Mouse (Mus musculus): ENCODE measurements around the gene 4921536K21Rik. TPM values are rescaled to one million over a fixed set of nuclear protein-coding genes. Genes with fewer than 3 reads are reported as not detected.

The 4921536K21Rik gene
- polyA plus RNA-seq, 1 experiment from 2014 or later = not detected

DNA sequence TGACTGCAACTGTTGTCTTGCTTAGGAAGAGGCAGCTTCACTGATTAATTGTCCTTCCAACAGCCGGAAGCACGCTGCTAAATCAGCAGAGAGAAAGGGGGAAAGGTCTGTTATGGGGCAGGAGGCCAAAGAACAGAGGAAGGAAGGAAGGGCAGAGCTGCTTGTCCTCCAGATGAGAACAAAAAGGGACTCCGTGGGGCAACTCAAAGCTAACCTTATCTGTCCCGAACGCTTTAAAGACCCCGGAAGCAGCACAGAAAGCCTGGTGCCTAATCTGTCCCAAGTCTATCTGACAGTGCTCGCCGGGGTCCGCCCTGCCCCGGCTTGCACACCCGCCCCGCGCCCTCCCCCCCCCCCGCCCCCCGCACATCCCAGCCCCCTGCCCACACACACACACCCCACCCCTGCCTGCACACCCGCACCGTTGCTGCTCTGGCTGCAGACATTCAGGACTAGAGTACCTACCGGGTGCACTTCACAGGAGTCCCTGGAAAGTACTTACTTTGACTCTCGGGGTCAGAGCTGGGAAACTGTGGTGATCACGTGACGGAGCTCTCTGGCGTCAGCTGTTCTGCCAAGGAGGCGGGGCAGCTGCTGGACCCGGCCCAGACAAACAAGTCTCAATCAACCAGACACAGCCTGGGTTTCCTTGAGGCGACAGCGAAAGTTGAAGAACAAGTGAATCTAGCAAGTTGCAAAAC, 36.8 kb upstream of the 4921536K21Rik start, which contains the start of gene Tcn2:
Tcn2 (minus strand) TSS at position 649 of the 701 bp plus-strand sequence.
- WGBS = under 1% methylated on average over 26 of the region's 26 CpGs
- ATAC-seq (ENCODE audit: insufficient read depth) (peak; percentile 86), DNase-seq (peak; percentile 91)
- H3K4me1 ChIP-seq (ENCODE audit: insufficient read depth) = no peaks in the 10 kb centered on the region
- peak within 1 kb of the TSS; percentile 72 for H3K4me2 ChIP-seq
- H3K27me3 ChIP-seq (ENCODE audit: insufficient read depth, low read length) = no peaks in the 10 kb centered on the region
- peak within 1 kb of the TSS; percentile 47 for H3K4me3 ChIP-seq (ENCODE audit: low read depth, low read length)
- no peaks in the 10 kb centered on the region; the same call in 1 of the 2 replicates for H3K36me3 ChIP-seq (ENCODE audit: insufficient read depth)
- H3K9me3 ChIP-seq (ENCODE audit: low read depth, low read length) = no peaks in the 10 kb centered on the region
- no peak for TF ChIP-seq CTCF (IDR thresholded peaks at IDR 0.05; ENCODE audit: low read depth)
- H3K27ac ChIP-seq (ENCODE audit: low read depth) = no peak within 1 kb of the TSS; the same call in 1 of the 2 replicates
- peak within 1 kb of the TSS; percentile 53 for H3K9ac ChIP-seq

DNA sequence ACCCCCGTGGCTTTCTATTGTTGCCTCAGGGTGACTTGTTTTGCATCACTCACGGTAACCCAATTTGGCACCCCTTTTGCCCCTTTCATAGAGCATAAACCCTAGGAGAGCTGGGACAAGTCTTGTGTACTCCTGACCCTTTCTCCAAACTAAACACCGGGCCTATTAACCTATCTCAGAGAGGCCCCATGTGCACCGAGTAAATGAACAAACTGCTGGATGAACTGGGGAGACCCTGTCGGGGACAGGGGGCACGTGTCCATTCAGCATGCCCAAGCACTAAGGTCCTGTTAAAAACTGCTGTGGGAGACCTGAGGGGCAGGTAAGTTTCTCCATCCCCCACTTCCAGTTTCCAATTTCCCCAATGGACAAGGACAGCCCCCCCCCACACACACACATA, 36.0 kb upstream of the 4921536K21Rik start:
- peak overlapping the region; percentile 72 for H3K4me2 ChIP-seq
- H3K4me3 ChIP-seq (ENCODE audit: low read depth, low read length) = peak overlapping the region; percentile 47
- no peaks in the 10 kb centered on the region for H3K4me1 ChIP-seq (ENCODE audit: insufficient read depth)
- DNase-seq (no peak), ATAC-seq (ENCODE audit: insufficient read depth) (no peak)
- H3K36me3 ChIP-seq (ENCODE audit: insufficient read depth) = no peaks in the 10 kb centered on the region; the same call in 1 of the 2 replicates
- 28% methylated on average over 6 of the region's 6 CpGs for WGBS
- H3K9ac ChIP-seq = no peak overlapping the region; the same call in 1 of the 2 replicates
- no peak for TF ChIP-seq CTCF (IDR thresholded peaks at IDR 0.05; ENCODE audit: low read depth)
- H3K27ac ChIP-seq (ENCODE audit: low read depth) = no peak overlapping the region
- H3K27me3 ChIP-seq (ENCODE audit: insufficient read depth, low read length) = no peaks in the 10 kb centered on the region
- no peaks in the 10 kb centered on the region for H3K9me3 ChIP-seq (ENCODE audit: low read depth, low read length)

DNA sequence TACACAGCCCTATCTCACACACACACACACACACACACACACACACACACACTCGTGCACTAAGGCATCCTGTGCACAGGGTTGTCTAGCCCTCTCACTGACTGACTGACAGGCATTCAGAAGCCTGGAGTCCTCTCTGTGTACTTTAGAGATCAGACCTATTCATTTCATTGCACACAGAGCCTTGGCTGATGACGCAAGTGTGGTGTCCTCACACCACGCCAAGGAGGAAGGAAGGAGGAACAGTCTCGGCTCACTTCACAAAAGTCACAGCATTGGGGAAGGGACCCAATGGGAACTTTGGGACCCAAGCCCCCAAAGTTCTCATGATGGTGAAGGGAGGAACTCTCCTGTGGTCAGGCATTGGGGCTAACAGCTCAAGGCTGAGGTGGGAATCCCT, 35.1 kb upstream of the 4921536K21Rik start:
- H3K36me3 ChIP-seq (ENCODE audit: insufficient read depth) = no peaks in the 10 kb centered on the region; the same call in 1 of the 2 replicates
- no peak overlapping the region for H3K4me2 ChIP-seq
- no peaks in the 10 kb centered on the region for H3K4me1 ChIP-seq (ENCODE audit: insufficient read depth)
- 58% methylated on average over 4 of the region's 4 CpGs for WGBS
- no peaks in the 10 kb centered on the region for H3K9me3 ChIP-seq (ENCODE audit: low read depth, low read length)
- ATAC-seq (ENCODE audit: insufficient read depth) (no peak), DNase-seq (no peak)
- no peaks in the 10 kb centered on the region for H3K27me3 ChIP-seq (ENCODE audit: insufficient read depth, low read length)
- no peak overlapping the region for H3K4me3 ChIP-seq (ENCODE audit: low read depth, low read length)
- H3K27ac ChIP-seq (ENCODE audit: low read depth) = no peak overlapping the region
- no peak overlapping the region for H3K9ac ChIP-seq
- TF ChIP-seq CTCF (IDR thresholded peaks at IDR 0.05; ENCODE audit: low read depth) = no peak

DNA sequence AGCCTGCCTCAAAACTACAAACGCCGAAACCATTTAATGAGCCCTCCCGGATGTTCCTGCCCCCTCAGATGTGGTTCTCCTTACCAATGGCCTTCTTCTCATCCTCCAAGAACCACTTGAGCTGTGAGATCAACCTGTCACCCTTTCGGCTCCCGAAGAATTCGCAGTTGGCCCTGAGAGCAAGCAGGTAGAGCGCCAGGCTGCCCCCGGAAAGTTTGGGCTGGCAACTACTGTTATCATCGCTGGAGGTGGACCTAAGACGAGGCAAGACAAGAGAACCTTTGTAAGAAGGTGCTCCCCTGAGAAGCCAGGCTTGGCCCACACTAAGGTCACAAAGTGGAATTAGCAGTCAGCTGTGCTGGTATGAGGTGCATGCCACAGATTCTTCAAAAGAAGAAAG, 31.0 kb upstream of the 4921536K21Rik start:
- Histone ChIP-seq H3K4me2 (no peak overlapping the region), H3K4me3 (ENCODE audit: low read depth, low read length) (no peak overlapping the region), H3K27ac (ENCODE audit: low read depth) (no peak overlapping the region), H3K4me1 (ENCODE audit: insufficient read depth) (no peaks in the 10 kb centered on the region), H3K27me3 (ENCODE audit: insufficient read depth, low read length) (no peaks in the 10 kb centered on the region), H3K36me3 (ENCODE audit: insufficient read depth) (peaks cover 8% of the 10 kb centered on the region; the same call in 1 of the 2 replicates), H3K9ac (no peak overlapping the region), H3K9me3 (ENCODE audit: low read depth, low read length) (no peaks in the 10 kb centered on the region)
- no peak for TF ChIP-seq CTCF (IDR thresholded peaks at IDR 0.05; ENCODE audit: low read depth)
- no peak for DNase-seq
- no peak for ATAC-seq (ENCODE audit: insufficient read depth)
- WGBS = 86% methylated on average over 10 of the region's 10 CpGs

DNA sequence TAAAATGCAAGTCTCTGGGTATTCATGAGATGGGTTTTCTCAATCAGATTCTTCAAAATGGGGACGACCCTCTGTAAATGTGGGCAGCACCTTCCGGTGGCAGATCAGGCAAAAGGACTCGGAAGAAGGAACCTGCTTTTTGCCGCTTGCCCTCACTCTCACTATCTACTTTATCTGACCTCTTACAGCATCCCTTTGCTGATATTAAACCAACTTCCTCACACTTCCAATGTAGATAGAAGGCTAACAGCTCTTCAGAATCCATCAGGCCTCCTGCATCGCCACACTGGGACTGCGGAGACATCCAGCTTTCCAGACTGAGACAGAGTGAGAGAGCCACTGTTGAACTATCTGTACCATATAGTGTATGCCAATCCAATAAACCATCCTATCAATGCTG, 27.8 kb upstream of the 4921536K21Rik start:
- no peaks in the 10 kb centered on the region for H3K4me1 ChIP-seq (ENCODE audit: insufficient read depth)
- no peak for ATAC-seq (ENCODE audit: insufficient read depth)
- TF ChIP-seq CTCF (IDR thresholded peaks at IDR 0.05; ENCODE audit: low read depth) = no peak

DNA sequence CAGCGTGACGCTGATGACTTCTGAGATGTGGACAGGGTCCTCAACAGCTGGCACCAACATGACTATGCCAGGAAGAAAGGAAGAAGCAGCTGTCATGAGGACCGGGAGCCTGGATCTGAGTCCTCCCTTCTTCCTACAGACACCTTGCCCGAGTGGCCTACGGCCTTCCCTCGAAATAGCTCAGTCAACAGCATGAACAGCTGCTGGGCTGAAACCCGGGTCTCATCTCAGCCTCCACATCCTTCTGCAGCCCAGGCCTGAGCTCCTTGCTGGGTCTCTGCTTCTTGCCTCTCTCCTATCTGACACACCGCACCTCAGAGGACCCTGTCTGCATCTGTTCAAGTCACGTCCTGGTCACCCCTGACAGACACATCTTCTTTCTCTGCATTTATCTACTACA, 27.2 kb upstream of the 4921536K21Rik start:
- 89% methylated on average over 9 of the region's 9 CpGs for WGBS

More for the DNA sequence above, 27.8 kb upstream of the 4921536K21Rik start:
- no peak overlapping the region for H3K4me2 ChIP-seq
- no peak overlapping the region for H3K27ac ChIP-seq (ENCODE audit: low read depth)
- H3K9me3 ChIP-seq (ENCODE audit: low read depth, low read length) = no peaks in the 10 kb centered on the region
- WGBS = 89% methylated on average over 6 of the region's 6 CpGs
- H3K4me3 ChIP-seq (ENCODE audit: low read depth, low read length) = no peak overlapping the region
- no peak overlapping the region for H3K9ac ChIP-seq
- H3K36me3 ChIP-seq (ENCODE audit: insufficient read depth) = peaks cover 8% of the 10 kb centered on the region; the same call in 1 of the 2 replicates
- H3K27me3 ChIP-seq (ENCODE audit: insufficient read depth, low read length) = no peaks in the 10 kb centered on the region
- no peak for DNase-seq

DNA sequence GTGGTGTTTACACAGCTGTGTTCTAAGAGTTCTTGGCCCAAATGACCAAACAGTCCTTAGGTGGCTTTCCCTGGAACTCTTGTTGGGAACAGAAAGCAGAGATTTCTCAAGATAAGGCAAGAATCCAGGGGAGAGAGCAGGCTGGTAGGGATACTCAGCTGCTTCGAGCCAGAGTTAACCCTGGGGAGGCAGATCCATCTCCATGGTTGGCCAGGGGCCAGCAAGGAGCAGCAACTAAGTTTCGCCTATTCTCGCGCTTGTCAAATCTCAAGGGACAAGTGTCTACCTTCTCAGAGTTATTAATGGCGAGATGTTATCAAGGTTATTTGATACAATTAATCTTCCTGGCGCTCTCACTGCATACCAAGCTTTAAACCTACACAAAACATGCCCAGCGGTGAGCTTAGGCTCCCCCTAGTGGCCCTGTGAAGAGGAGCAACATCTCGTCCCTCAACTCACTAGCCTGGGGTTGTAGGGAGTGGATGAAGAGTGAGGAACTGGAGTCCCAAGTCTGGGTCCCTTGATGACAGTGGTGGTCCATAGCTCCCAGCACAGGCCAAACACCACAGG, 26.5 kb upstream of the 4921536K21Rik start:
- Histone ChIP-seq H3K4me2 (no peak overlapping the region), H3K9ac (no peak overlapping the region), H3K4me1 (ENCODE audit: insufficient read depth) (no peaks in the 10 kb centered on the region), H3K27ac (ENCODE audit: low read depth) (no peak overlapping the region), H3K27me3 (ENCODE audit: insufficient read depth, low read length) (no peaks in the 10 kb centered on the region), H3K36me3 (ENCODE audit: insufficient read depth) (peaks cover 8% of the 10 kb centered on the region; the same call in 1 of the 2 replicates), H3K9me3 (ENCODE audit: low read depth, low read length) (no peaks in the 10 kb centered on the region), H3K4me3 (ENCODE audit: low read depth, low read length) (no peak overlapping the region)
- WGBS = 46% methylated on average over 8 of the region's 8 CpGs
- TF ChIP-seq CTCF (IDR thresholded peaks at IDR 0.05; ENCODE audit: low read depth) = peak; percentile 78
- DNase-seq (peak; percentile 76), ATAC-seq (ENCODE audit: insufficient read depth) (no peak)

More for the DNA sequence above, 27.2 kb upstream of the 4921536K21Rik start:
- Histone ChIP-seq H3K36me3 (ENCODE audit: insufficient read depth) (peaks cover 8% of the 10 kb centered on the region; the same call in 1 of the 2 replicates), H3K27me3 (ENCODE audit: insufficient read depth, low read length) (no peaks in the 10 kb centered on the region), H3K9me3 (ENCODE audit: low read depth, low read length) (no peaks in the 10 kb centered on the region), H3K9ac (no peak overlapping the region), H3K4me2 (no peak overlapping the region), H3K4me1 (ENCODE audit: insufficient read depth) (no peaks in the 10 kb centered on the region), H3K4me3 (ENCODE audit: low read depth, low read length) (no peak overlapping the region), H3K27ac (ENCODE audit: low read depth) (no peak overlapping the region)
- DNase-seq (no peak), ATAC-seq (ENCODE audit: insufficient read depth) (no peak)
- no peak for TF ChIP-seq CTCF (IDR thresholded peaks at IDR 0.05; ENCODE audit: low read depth)

Data from lung, embryonic 14.5 days (tissue).